Mouse (Mus musculus) gastrocnemius, postnatal 4 days (tissue): Measurements from ENCODE around the gene Vac14. TPM values are rescaled to one million over a fixed set of nuclear protein-coding genes. Genes with fewer than 3 reads are reported as not detected.
A peak's percentile ranks its signal among the peaks of the same experiment; 100 is the strongest.

Experiments used
- DNase-seq, 2 experiments: peaks; one replicate each; pipeline ENCODE4 v3.0.0; 2021 to 2022; ENCODE audit warnings: low spot score in 2 of 2, mixed read lengths in 2 of 2
- long read RNA-seq, 2 experiments: library from polyadenylated mRNA; stranded (forward); transcript quantifications; one replicate each; pipeline ENCODE4 v2.0.0; 2021
- total RNA-seq, 2 experiments: library from RNA; stranded (reverse); gene quantifications; 2 replicates each; pipeline ENCODE4 v1.2.3; 2021

Vac14 gene
- 10 to 100 TPM; 20.3 to 21.2 TPM for total RNA-seq
- long read RNA-seq, experiment 1, transcript Vac14-201 (19 exons, 3,069 nt) = major isoform, 43 of 84 reads
- long read RNA-seq, experiment 1, partial matches to known transcripts = 4 of 84 reads
- long read RNA-seq, experiment 1, other reads (novel, unspliced or antisense) = 37 of 84 reads
- long read RNA-seq, experiment 2, transcript Vac14-201 (19 exons, 3,069 nt) = major isoform, 34 of 78 reads
- long read RNA-seq, experiment 2, partial matches to known transcripts = 7 of 78 reads
- long read RNA-seq, experiment 2, other reads (novel, unspliced or antisense) = 37 of 78 reads

DNA sequence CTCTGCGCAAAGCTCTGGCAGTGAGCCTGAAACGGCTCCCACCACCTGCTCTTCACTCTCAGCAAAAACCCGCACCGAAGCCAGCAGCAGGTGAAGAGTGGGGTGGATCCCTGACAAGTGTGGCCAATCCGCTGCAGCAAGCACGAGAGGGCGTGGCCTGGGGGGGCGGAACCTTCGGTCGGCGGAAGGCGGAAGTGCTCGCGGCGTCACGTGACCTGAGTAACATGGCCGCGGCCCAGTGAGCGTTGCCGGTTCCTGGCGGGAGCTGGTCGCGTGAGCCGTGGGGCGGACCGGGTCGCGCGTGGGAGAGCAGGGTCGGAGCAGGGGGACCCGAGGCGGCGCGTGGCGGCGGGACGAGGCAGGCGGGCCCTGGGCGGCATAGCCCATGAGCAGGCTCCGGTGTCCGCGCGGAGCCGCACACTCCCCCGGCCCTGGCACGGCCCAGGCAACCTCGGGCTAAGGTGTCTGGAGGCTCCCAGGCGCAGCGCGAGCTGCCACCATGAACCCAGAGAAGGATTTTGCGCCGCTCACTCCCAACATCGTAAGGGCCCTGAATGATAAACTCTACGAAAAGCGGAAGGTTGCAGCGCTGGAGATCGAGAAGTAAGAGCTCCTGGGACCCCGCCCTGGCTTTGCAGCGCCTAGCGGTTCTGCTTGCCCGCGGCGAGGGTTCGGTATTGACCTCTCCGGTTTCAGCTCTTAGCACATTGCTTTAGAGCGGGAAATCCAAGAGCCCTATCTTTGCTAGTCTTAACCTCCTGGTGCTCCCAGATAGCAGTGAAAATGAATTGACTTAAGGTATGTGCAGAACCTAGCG lies at the start of gene Vac14:
TSS of gene Vac14 (plus strand) at position 195 of the 817 bp plus-strand sequence.
- DNase-seq = peak; percentile 97 to 99

DNA sequence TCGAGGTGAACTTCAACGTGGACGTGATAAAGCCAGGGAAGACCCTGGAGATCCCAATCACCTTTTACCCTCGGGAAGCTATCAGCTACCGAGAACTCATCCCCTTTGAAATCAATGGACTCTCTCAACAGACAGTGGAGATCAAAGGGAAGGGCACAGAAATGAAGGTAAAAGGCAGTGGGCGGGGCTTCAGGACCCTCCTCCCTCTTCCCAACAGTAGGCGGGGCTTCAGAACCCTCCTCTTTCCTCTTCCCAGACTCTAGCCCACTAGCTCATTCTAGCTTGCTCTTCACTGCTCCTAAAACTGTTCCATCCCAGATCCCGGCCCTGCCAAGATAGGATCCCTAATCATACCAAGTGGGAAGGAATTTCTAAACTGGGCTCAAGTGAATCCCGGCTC lies 25.7 kb upstream of the Vac14 start:
- no peak for DNase-seq

DNA sequence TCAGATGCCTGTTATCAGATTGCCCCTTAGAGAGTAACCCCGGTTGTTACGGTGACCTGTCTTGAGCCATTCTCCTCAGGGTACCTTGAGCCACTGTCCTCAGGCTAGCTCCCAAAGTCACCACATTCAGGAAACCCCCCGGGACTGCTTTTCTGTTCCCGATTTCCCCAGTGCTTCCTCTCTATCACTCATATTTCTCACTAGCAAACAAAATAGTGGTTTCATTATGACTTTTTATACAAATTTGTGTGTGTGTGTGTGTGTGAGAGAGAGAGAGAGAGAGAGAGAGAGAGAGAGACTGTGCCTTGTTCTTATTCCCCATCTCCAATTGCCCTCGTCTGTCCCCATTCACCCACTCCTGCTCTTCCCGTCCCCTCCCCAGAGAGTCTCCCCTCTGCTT lies 24.2 kb upstream of the Vac14 start:
- no peak for DNase-seq

DNA sequence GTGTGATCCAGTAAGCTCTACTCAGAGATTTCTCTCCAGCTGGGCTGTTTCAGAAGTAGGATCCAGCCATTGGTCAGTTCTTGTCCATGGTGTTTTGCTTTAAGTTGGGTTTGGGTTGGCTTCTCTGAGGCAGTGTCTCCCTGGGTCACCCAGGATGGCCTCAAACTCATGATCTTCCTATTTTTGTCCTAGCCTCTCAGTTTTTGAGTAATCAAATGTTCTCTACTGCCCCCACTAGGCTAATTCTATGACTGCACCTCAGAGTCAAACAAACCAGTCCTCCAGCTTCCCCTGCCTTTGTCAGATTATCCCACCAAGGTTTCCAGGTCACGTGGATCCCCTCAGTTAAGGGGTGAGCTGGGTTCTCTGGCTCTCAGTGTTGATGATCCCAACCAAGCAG lies 13.8 kb upstream of the Vac14 start:
- DNase-seq = peak in 1 of 2 experiments; percentile 31

DNA sequence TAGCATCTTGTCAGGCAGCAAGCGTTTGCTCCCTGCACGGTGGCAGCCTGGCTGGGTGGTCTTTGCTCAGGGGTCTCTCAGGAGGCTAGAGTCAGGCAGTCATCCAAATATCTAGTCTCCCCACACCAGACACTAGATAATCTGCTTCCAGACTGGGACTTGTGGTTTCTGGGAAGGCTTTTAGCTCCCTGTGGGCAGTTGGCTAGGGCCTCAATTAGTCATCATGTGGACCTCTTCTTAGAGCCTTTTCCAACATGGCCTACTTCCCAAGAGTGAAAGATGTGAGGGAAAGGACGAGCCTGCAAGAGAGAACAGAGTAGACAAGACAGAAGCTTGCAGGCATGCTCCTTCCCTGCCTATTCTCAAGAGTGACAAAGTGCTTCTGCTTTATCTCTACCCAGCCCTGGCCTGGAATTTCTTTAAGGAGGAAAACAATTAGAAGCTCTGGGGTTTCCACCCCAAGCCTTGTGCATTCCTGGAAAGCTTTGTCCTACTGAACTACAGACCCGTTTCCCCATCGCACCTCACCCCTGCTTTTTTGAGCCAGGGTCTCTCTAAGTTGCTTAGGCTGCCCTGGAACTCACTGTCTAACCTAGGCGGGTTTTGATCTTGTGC lies 12.9 kb upstream of the Vac14 start:
- DNase-seq = no peak

DNA sequence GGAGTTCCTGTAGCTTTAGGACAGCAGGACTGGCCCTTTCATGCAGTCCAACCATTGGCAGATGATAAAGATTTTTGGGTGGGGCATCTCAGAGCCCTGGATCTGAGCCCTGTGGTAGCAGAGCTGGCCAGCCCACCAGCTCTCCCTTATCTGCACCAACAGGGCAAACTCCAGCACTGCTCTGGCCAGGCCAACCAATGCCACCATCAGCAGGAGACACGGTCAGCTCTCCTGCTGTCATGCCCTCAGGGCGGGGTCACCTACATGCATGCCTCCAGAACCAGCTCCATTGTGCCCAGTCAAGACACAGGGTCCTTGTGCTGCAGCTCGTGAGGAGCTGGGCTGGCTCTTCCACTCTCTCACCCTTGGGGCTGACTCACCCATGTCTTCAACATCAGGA lies 2.7 kb upstream of the Vac14 start:
- DNase-seq = no peak

DNA sequence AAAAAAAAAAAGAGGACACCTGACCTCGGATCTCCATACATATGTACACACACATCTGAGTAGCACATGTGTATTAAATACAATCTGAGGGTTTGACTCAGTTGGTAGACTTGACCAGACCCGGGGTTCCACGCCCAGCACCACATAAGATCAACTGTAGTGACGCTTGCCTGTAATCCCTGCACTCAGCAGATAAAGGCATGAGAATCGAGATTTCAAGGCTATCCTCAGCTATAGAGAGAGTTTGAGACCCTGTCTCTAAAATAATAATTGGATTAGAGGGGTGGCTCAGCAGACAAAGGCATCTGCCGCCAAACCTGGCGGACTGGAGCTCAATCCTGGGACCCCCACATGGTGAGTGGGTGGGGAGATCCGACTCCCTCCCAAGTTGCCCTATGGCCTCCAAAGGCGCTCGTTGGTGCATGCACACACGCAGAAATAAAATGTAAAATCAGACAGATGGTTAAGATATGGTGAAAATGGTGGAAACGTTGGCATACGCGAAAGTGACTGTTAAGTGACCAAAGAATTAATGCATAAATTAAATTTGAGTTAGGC lies 505 bp upstream of the Vac14 start:
- no peak for DNase-seq

DNA sequence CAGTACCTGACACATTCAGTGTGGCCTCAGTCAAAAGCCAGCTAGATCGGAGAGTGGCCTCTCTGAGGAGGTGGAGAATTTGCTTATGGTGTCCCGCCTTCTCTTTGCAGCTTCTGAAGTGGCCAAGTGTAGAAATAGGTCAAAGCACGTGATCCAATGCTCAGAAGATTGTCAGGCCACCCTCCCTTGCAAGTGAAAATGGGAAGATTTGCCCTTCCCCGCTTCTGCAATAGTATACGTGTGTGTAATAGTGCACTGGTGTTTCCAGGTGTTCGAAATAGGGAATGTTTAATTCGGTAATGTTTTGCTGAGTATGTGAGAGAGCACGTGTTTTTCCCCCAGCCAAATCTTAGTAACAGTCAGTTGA lies 806 bp downstream of the Vac14 start:
- no peak for DNase-seq

DNA sequence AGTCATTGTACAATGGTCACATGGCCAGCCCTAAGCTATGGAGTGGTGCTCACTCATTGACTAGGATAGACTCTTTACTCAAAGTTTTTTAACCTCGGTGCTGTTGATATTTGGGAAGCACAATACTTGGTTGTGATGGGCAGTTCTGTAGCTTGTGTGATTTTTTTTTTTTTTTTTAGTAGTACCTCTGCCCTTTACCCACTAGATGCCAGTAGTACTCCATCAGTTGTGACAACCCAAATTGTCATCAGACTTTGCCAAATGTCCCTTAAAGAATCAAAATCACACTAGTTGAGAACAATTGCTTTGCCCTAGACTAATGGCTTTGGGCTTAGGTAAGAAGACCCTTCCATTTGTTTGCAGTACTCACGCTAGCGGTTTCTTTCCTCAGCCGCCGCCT lies 1.5 kb downstream of the Vac14 start:
- no peak for DNase-seq

DNA sequence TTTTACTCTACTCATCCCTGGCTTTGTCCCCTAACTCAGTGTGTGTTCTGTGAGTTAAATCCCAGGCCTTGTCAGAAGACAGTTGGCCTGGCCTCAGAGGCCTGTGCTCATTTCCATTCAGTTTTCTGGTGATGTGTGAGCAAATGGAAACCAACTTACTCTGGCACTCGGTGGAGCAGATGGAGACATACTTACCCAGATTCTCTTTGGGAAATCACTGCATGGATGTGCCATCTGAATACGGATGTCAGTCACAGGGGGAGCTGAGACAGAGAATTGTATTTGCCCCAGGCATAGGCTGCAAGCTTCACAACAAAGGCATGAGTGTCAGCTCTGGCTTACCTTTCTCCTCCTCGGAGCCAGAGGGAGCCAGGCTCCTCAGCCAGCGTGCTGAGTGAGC lies 8.0 kb downstream of the Vac14 start:
- no peak for DNase-seq

DNA sequence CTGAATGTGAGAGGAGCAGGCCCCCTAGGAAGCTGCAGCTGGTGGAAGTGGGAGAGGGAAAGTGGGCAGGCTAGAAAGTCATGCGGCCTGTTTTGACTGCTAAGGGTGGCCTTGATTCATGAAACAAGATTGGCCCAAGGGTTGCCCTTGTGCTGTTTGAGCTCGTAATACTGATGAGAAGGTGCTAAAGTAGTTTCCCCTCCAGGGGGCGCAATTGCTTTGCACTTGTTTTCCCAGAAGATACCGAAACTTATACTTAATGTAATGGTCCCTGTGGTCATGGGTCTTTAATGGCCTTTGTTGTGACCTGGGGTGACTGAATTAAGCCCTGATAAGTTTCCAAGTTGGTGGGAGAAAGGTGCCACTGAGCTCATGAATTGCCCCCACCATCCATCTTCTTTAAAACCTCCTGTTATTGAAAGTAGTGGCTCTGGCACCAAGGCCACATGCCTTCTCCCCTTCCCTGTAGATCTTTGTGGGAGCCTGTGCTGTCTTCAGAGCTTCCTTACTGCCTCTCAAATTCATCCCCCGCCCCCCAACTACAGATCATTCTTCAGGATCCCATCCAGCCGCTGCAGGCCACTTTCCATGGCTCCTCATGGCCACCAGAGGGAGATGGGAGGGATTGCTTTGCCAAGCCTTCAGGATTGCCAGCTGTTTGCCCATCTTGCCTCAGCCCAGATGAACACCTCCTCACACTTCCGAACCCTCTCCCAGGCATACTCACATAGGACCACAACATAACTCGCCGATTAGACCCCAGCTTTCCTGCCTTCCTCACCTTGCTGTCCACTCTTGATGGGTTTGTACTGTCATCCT lies 11.1 kb downstream of the Vac14 start:
- DNase-seq = peak in 1 of 2 experiments; percentile 57

DNA sequence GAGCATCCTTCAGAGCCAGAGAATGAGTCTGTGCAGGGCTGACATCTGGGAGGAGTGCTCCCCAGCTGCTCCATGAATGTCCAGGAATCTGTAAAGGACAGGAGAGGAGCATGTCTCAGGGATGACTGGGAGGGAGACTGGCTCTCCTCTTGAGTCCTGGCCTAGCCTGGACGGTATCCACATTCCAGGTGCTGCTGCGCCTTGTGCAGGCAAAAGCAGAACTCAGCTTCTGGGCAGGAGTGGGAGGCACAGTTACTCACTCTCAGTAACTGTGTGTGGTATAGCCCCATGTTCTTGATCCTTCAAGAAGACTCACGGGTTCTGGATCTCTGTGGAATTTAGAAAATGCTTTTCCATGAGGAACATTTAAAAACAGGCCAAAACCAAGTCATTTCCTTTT lies 11.7 kb downstream of the Vac14 start:
- DNase-seq = no peak

DNA sequence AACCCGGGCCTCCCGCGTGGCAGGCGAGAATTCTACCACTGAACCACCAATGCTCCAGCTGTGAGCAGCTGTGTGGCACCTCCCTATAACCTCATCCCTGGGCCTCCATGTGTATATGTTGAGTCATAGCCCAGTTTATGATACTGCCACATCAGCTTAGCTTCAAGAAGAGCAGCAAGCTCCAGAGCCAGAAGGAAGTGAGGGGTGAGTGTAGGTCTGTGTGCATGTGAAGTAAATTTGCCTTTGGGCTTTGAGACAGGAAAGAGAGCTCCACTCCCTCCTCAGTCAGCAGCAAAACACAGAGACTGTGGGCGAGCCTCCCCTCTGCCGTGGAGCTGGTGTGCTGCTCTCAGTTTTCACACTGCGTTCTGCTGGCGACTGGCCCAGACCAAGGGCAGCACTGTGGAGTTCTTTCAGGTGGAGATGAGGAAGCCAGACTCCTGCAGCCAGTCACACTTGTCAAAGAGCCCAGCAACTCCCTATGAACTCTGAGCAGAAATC lies 12.2 kb downstream of the Vac14 start:
- peak; percentile 73 to 77 for DNase-seq

DNA sequence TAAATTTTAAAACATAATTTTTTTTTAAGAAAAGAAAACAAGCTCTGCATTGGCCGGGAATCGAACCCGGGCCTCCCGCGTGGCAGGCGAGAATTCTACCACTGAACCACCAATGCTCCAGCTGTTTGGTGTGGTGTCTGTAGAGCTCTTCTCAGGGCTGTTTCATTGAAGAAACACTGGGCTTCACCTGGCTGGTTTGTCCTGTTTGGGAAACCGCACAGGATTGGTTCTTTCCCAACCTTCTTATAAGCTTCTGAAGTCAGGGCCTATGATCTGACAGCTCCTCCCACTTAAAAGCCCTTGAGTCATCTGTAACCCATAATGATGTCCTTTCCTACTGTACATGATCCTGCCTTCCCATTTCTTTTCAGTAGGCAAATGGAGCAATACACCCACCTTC lies 12.8 kb downstream of the Vac14 start:
- DNase-seq = no peak

DNA sequence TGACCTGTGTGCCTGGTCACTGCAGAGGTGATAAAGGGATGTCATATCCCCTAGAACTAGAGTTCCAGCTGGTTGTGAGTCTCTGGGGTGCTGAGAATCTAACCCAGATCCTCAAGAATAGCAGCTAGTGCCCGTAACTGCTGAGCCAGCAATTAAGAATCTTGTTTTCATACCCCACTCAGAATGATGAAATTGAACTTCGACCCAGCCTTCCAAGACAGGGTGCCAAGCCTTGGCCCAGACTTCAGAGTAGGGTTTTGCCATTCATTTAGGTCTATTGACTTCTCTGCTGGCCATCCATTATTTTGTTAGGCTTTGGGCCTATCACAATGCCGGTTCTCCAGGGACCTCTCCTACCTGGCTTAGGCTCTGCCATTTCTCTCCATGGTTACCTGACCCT lies 15.4 kb downstream of the Vac14 start:
- no peak for DNase-seq

DNA sequence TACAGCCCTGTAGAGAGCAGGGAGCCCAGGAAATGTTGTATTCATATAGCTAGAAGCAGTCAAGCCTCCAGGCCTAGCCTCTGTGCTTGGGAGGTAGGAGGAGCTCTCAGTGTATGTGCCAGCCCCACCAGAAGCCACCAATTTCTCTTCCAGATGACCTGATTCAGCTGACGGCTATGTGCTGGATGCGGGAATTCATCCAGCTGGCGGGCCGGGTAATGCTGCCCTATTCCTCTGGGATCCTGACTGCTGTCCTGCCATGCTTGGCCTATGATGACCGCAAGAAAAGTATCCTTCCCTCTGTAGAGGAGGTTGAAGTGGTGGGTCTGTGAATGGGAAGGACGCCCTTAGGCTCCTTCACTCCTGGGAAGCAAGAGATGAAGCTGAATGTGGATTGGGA lies 17.8 kb downstream of the Vac14 start:
- no peak for DNase-seq

DNA sequence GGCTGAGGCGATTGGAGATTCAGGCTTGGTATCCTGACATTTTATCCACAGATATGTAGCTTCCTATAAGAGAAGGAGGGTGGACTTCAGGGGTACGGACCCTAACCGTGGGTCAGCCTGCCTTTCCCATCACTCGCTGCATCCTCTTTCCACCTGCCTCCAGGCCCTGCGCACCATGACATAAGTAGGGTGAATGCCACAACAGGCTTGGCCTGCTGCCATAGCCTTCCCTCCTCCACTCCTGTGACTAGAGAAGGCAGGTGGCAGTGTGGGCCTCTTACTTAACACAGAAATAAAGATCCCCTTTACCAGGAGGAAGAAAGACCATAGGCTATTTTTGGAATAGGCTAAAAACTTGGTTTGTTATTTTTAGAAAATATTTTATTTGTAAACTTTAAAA lies 23.9 kb downstream of the Vac14 start:
- no peak for DNase-seq

DNA sequence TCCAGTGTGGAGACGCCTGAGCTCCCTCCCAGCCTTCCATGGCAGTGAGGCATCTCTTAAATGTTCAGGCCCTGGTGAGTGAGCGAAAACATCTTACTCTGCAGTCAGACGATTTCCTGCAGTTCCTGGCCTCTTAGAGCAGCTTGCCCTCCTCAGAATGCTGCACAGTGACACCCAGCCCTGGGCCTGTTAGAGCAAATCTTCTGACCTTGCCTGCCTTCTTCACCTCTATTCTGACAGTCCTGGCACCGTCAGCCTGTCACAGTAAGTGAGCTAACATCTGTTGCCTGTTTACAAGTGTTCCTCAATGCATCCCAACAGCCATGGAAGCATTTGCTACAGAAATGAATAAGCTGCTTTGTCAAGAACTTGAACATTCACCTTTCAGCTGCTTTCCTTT lies 24.8 kb downstream of the Vac14 start:
- no peak for DNase-seq

DNA sequence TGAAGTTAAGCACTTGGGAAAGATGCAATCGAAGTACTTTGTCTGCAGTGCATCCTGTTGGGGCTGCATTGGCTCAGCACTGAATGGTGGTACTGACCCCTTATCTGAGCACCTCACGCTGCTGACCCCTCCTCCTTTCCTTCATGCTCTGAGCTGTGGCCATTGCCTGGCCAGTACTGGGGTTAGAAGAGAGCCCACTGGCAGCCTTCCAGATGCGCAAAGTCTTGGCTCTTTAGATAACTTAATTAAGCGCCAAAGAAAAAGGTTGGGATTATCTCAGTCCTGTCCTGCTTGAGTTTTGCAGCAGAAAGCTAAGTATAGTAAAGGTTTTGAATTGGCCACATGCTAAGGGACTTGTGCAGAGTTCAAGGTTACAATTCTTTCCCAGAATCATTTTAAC lies 26.0 kb downstream of the Vac14 start:
- no peak for DNase-seq

DNA sequence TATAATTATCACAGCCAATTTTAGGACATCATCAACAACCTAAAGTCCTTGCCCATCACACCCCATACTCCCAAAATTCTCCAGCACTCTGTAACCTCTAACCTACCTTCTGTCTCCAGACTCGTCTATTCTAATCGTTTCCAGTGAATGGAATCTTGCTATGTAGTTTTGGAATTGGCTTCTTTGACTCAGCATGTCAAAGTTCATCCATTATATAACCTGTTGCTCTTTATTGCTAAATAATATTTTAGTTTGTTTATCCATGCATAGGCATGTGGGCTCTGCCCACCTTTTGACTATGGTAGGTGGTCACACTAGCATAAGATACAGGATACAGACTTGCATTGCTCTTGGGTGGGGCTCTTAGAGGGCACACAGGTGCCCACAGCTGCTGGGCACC lies 26.5 kb downstream of the Vac14 start:
- no peak for DNase-seq

DNA sequence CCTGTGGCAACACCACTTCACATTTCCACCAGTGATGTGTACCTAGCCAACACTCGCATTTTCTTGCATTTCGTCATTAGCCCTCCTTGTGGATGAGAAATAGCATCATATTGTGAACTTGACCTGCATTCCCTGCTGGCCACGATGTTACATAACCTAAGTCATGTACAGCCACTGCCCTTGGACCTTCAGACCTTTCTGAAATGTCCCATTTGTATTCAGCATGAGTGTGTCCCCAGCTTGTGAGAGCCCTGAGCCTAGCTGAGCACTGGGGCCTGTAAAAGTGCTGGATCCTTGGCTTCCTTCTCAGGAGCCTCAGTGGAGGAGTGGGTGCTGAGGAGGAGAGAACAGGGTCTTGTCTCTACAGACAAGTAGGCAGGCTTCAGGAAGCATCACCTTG lies 27.0 kb downstream of the Vac14 start:
- DNase-seq = no peak
